Mouse (Mus musculus) bone marrow macrophage, adult 2 months (primary cell): Measurements from ENCODE around the gene Gnb1.

Experiments used
- CTCF ChIP-seq: IDR thresholded peaks from 2 replicates; pipeline ENCODE4 v1.5.1; 2012; ENCODE audit warnings: low read depth, mild to moderate bottlenecking, low read length, moderate library complexity
- POLR2A ChIP-seq: IDR thresholded peaks from 2 replicates; pipeline ENCODE4 v1.6.1; 2012; ENCODE audit warnings: mild to moderate bottlenecking, low read depth, low read length, borderline replicate concordance

DNA sequence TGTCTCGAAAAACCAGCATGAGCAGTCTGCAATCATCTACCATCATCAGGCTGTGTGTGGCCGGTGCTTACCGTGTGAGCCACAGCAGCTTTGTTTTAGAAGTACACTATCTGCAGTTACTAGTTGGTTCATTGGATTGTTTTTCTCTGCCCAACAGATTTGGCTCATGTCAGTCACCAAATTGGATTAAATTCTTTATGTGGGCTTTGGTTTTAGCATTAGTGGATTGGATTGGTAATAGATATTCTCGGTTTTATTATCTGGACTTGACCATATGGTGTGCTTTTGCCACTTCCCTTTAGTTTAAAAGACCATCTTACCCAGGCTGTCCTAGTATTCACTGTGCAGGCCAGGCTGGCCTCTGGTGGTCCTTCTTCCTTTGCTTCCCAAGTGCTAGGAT is 3.7 kb downstream of the Gnb1 start:
- no peak for TF ChIP-seq CTCF
- TF ChIP-seq POLR2A, result no peak
